Mouse (Mus musculus): ENCODE measurements at regions not wholly inside any gene's neighbourhood (a gene's known extent, or its start where the extent isn't known, plus 50 kb on each side); places are given as distances from the start of the nearest gene placed in this dataset.

GRCm38 (mm10) chr1:169313241-169313640 is 218.0 kb downstream of the Nuf2 start:
- DNase-seq, result no peak

DNA sequence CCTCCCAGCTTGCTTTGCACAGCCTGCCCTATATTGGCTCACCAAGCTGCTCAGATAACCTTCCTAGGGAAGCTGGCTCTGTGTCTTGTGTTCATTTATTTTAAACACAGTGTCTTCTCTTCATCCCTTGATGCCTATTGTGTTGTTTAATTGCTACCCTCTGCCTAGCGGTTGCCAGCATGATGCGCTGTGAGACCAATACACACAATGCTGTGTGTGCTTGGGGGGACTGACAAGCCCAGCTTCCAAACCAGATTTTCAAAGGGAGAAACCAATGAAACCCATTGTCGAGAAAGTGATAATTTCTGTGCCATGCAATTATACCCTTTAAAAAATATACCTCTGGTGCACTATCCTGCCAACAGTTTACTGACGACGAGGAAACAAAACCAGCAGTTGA is 247.8 kb downstream of the Nuf2 start:
- DNase-seq, result no peak

GRCm38 (mm10) chr1:169270750-169271149 is 260.5 kb downstream of the Nuf2 start:
- DNase-seq, result no peak

DNA sequence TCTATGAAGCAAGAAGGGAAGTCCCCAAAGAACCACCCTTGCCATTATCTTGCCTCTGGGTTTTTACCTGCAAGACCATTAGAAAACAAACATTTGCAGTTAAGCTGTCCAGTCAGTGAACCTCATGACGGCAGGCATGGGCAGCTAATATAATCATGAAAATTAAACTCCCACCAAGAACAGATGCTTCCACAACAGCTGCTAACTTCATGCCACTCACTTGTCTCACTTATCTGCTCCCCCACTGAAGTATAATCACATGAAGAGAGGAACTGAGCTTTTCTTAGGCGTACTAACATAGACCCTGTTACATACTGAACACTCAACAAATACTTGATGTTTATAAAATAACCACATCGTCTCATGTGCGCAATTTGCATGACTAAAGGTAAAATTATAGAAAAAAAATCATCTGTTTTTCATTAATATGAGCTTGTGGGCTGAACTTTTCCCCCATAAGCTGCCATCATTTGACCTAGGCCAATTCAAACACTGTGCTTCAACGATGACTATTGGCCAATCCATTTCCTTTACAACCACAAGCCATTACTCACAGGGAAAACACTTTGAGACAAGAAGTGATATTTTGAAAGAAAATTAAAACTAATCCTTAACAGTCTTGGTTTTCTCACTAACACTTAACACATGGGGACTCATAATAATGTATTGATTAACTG is 267.1 kb downstream of the Nuf2 start:
- no peak for DNase-seq

GRCm38 (mm10) chr1:169254250-169254937 is 276.9 kb downstream of the Nuf2 start:
- no peak for DNase-seq

- DNase-seq, result no peak
Measured at GRCm38 (mm10) chr1:169252189-169252588, 279.1 kb downstream of the Nuf2 start.

DNA sequence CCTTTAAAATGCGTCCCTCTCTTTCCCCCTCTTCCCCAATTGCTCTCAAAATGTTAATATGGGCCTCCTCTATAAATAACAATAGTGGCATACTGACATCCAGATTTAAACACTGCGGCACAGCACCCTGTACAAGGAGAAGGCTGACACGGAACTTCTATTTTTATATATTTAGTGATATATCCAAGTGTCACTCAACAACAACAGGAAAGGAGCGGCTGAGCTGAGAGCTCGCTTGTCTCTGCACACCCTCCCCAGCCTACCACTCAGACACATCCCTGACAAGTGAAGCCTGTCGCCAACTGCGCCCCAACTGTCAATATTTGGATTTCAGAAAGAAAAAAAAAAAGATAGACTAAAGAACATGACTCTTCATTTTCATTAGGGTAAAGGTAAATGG is 282.2 kb downstream of the Nuf2 start:
- DNase-seq, result no peak

GRCm38 (mm10) chr1:169240377-169240776 is 290.9 kb downstream of the Nuf2 start:
- DNase-seq, result no peak

DNA sequence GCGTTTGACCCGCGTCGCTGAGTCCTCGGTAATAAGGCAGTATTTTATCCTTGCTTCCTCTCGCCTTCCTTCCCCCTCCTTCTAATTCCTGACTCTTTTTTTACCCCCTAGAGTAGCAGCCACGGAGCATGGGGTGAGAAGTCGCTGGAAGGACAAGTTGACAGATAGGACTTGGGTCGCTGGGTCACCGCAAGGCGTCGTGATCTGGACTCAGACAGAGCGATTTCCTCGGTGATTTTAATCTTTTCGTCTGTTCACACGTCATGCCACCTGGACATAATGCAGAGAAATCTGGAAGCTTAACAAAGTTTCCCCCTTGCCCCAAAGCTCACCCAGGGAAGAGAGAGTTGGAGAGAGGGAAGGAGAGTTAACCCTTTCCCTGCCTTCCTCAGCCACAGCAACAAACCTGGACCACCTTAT is 292.6 kb downstream of the Nuf2 start:
- DNase-seq, result no peak

DNA sequence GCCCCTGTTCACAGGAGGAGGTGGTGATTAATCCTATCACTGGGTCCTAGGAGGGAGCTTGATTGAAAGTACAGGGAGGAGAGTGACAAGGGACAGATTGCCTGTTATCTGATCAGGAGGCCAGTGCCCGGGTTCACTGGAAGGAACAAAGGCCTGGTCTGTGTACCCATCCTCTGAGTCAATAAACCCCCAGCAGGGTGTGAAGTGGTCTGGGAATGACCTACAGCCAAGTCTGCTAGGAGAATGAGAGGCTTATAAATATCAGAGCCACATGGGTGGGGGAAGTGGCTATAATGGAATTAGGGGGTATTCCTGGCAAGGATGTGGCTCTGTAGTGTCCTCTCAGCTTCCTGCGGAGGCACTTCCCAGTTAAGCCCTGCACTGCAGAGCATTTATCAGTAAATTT is 296.0 kb downstream of the Nuf2 start:
- DNase-seq, result no peak

DNA sequence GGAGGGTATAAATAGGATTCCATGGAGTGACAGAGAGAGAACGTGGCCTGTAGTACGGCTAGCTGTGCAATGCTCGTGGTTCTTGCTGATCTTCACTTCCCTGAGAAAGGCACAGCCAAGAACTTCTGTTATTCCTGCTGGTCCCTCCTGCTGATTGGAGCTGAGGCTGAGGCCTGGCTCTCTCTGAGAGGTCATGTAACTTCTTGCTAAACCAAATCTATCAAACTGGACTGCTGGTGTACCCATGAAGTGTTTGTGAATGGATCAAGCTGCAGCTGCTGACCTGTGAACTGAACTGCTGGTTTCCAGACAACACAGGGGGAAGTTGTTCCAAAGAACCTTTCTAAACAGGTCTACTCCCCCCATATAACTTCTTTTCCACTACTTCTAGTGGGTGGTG is 297.9 kb downstream of the Nuf2 start:
- no peak for DNase-seq

DNA sequence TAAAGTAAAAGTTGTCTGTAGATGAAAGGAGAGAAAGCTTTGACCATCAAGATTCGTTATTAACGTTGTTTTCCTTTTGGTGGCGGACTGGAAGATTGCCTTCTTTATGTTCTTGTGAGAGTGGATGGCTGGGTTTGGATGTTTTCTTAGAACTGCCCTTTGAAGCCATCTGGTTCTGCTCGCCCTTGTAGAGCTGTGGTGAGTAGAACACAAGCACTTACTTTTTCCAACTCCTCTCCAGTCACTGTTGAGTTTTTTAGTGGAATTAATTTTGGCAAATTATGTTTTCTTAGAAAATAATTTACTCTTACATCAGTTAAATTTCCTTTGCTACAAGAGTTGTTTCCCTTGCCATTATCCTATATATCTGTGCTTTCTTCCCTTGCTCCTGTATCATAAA is 301.2 kb downstream of the Nuf2 start:
- no peak for DNase-seq

GRCm38 (mm10) chr1:169224431-169224830 is 306.8 kb downstream of the Nuf2 start:
- no peak for DNase-seq

- DNase-seq, result no peak
Measured at GRCm38 (mm10) chr1:169187658-169188057, 343.6 kb downstream of the Nuf2 start.

- no peak for DNase-seq
Measured at GRCm38 (mm10) chr1:169170405-169170804, 360.9 kb downstream of the Nuf2 start.

GRCm38 (mm10) chr1:169168033-169168432 is 363.2 kb downstream of the Nuf2 start:
- no peak for DNase-seq

- DNase-seq, result no peak
Measured at GRCm38 (mm10) chr1:169166041-169166850, 365.0 kb downstream of the Nuf2 start.

- DNase-seq, result no peak
Measured at GRCm38 (mm10) chr1:169160858-169161257, 370.4 kb downstream of the Nuf2 start.

DNA sequence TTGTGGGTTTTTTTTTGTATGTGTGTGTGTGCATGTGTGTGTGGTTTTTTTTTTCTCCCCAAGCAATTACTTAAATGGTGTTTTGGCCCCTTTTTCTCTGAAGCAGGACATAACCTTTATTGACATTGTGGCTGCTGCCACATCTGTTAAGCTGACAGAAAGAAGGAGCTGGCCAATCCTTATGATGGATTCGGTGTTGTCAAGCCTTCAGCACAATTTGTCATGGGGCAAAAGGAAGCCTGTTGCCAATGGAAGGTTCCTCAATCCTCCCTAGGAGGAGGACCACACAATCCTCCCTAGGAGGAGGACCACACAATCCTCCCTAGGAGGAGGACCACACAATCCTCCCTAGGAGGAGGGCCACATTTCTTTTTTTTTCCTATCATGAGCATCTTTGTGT is 371.0 kb downstream of the Nuf2 start:
- DNase-seq, result no peak

- no peak for DNase-seq
Measured at GRCm38 (mm10) chr1:169159786-169160185, 371.5 kb downstream of the Nuf2 start.

- no peak for DNase-seq
Measured at GRCm38 (mm10) chr1:169157496-169157895, 373.8 kb downstream of the Nuf2 start.

GRCm38 (mm10) chr1:169156875-169157274 is 374.4 kb downstream of the Nuf2 start:
- no peak for DNase-seq
